Mouse (Mus musculus): ENCODE results near the gene Gm813. TPM values are rescaled to one million over a fixed set of nuclear protein-coding genes. Genes with fewer than 3 reads are reported as not detected.

Gm813 gene
- polyA plus RNA-seq, 1 experiment from 2014 or later, result not detected

DNA sequence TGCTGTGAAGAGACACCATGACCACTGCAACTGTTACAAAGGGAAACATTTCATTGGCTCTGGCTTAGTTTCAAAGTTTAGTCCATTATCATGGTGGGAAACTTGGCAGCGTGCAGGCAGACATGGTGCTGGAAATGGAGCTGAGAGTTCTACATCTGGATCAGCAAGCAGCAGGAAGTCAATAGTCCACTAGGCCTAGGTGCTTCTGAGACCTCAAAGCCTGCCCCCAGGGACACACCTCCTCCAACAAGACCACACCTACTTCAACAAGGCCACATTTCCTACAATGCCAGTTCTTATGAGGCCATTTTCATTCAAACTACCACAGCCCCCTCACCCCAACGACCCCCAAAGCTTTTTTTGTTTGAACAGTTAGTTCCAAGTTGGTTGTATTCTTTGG lies 13.0 kb upstream of the Gm813 start:
- no peak overlapping the region for H3K27ac ChIP-seq (ENCODE audit: low read length)
- DNase-seq (ENCODE audit: low spot score), result no peak
- H3K27me3 ChIP-seq (replicated peaks; ENCODE audit: insufficient read depth, low read length), result no peaks in the 10 kb centered on the region
- no peak overlapping the region for H3K9ac ChIP-seq (replicated peaks; ENCODE audit: low read depth)
- no peak for TF ChIP-seq CTCF (IDR thresholded peaks at IDR 0.05)
- TF ChIP-seq EP300 (IDR thresholded peaks at IDR 0.05), result no peak
- H3K4me3 ChIP-seq (ENCODE audit: low read depth, low read length), result no peak overlapping the region
- no peaks in the 10 kb centered on the region for H3K36me3 ChIP-seq (ENCODE audit: insufficient read depth, low read length)
- ATAC-seq, result no peak
- no peak overlapping the region for H3K4me2 ChIP-seq (replicated peaks; ENCODE audit: low read depth, low read length)
- no peaks in the 10 kb centered on the region for H3K9me3 ChIP-seq (ENCODE audit: low read length)
- no peaks in the 10 kb centered on the region for H3K4me1 ChIP-seq (ENCODE audit: insufficient read depth, low read depth, low read length)
- WGBS, result 51% methylated on average over 2 of the region's 2 CpGs

DNA sequence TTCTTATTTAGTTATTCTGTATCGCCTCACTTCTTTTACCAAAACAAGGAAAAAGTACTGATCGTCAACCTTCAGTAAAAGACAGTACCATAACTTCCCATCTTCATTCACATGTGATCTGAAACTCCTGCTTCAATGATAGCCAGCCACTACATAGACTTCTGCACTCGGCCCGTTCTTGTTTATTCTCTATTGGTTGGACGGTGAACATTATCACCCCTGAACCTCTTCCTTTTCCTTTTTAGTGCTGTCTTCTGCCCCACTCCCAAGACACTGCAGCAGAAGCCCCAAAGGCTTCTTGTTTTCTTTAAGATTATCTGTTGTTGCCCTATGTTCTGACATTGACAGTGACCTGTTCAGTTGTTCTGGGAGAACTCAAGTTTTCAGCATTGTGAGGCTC lies 12.2 kb upstream of the Gm813 start:
- WGBS, result 86% methylated on average over 5 of the region's 5 CpGs
- H3K4me1 ChIP-seq (ENCODE audit: insufficient read depth, low read depth, low read length), result no peaks in the 10 kb centered on the region
- H3K4me2 ChIP-seq (replicated peaks; ENCODE audit: low read depth, low read length), result no peak overlapping the region
- H3K9ac ChIP-seq (replicated peaks; ENCODE audit: low read depth), result no peak overlapping the region
- no peak for ATAC-seq
- no peak overlapping the region for H3K27ac ChIP-seq (ENCODE audit: low read length)
- H3K4me3 ChIP-seq (ENCODE audit: low read depth, low read length), result no peak overlapping the region
- H3K9me3 ChIP-seq (ENCODE audit: low read length), result no peaks in the 10 kb centered on the region
- no peak for DNase-seq (ENCODE audit: low spot score)
- H3K36me3 ChIP-seq (ENCODE audit: insufficient read depth, low read length), result no peaks in the 10 kb centered on the region
- no peaks in the 10 kb centered on the region for H3K27me3 ChIP-seq (replicated peaks; ENCODE audit: insufficient read depth, low read length)
- no peak for TF ChIP-seq CTCF (IDR thresholded peaks at IDR 0.05)
- TF ChIP-seq EP300 (IDR thresholded peaks at IDR 0.05), result no peak

DNA sequence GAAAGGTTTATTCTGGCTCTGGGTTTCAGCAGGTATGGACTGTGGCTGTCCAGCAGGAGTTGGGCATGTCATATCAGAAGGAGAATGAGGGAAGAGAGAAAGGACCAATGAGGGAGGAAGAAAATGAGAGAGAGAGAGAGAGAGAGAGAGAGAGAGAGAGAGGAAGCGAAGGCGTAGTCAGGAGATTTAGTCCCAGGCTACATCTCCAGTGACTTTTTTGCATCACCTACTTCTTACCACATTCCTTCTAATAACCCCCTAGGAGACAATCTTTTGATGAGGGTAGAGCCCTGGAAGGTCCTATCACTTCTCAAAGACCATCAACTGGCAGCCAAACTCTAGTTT lies 11.5 kb upstream of the Gm813 start:
- Histone ChIP-seq H3K27me3 (replicated peaks; ENCODE audit: insufficient read depth, low read length) (no peaks in the 10 kb centered on the region), H3K4me3 (ENCODE audit: low read depth, low read length) (no peak overlapping the region), H3K4me1 (ENCODE audit: insufficient read depth, low read depth, low read length) (no peaks in the 10 kb centered on the region), H3K9me3 (ENCODE audit: low read length) (no peaks in the 10 kb centered on the region), H3K4me2 (replicated peaks; ENCODE audit: low read depth, low read length) (no peak overlapping the region), H3K36me3 (ENCODE audit: insufficient read depth, low read length) (no peaks in the 10 kb centered on the region), H3K9ac (replicated peaks; ENCODE audit: low read depth) (no peak overlapping the region), H3K27ac (ENCODE audit: low read length) (no peak overlapping the region)
- DNase-seq (ENCODE audit: low spot score), result no peak
- no peak for ATAC-seq
- WGBS, result 86% methylated on average over 2 of the region's 2 CpGs
- TF ChIP-seq CTCF (IDR thresholded peaks at IDR 0.05) (no peak), EP300 (IDR thresholded peaks at IDR 0.05) (no peak)

DNA sequence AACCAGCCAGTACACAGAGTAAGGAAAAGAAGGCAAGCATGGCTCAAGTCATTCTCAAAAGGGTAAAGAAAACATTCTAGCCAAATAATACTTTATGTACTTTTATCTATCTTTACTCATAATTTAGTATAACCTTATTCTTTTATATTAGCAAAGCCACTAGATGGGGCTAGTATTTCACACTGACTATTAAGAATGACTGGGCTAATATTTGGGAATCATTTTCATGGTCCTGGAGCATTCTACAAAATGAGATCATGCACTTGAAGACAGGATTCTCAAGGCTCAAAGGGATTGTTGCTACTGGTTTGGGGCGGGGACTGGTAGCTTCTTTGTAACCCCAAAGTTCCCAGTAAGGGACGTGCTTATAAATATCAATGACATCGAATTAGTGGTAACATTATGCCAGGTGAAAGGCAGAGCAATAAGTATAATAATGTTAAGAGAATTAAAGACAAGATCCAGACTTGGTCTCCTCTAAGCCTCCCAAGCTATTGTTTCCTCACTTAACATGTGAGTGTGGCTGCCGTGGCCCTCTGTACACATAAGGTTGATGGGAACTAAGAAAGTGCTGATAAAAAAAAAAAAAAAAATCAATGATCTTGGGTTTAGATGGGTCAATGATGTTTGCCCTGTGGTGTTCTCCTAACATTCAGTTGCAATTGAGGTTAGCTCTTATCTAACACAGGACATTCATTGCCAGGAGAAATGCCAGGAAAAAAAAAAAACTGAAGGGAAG lies 11.0 kb upstream of the Gm813 start:
- no peak for ATAC-seq
- Histone ChIP-seq H3K9me3 (ENCODE audit: low read length) (no peaks in the 10 kb centered on the region), H3K4me3 (ENCODE audit: low read depth, low read length) (no peak overlapping the region), H3K9ac (replicated peaks; ENCODE audit: low read depth) (no peak overlapping the region), H3K4me1 (ENCODE audit: insufficient read depth, low read depth, low read length) (no peaks in the 10 kb centered on the region), H3K27ac (ENCODE audit: low read length) (no peak overlapping the region), H3K27me3 (replicated peaks; ENCODE audit: insufficient read depth, low read length) (no peaks in the 10 kb centered on the region), H3K4me2 (replicated peaks; ENCODE audit: low read depth, low read length) (no peak overlapping the region), H3K36me3 (ENCODE audit: insufficient read depth, low read length) (no peaks in the 10 kb centered on the region)
- TF ChIP-seq EP300 (IDR thresholded peaks at IDR 0.05) (no peak), CTCF (IDR thresholded peaks at IDR 0.05) (peak; percentile 39; the same call in 1 of the 2 replicates)
- 78% methylated on average over 4 of the region's 4 CpGs for WGBS
- DNase-seq (ENCODE audit: low spot score), result no peak

DNA sequence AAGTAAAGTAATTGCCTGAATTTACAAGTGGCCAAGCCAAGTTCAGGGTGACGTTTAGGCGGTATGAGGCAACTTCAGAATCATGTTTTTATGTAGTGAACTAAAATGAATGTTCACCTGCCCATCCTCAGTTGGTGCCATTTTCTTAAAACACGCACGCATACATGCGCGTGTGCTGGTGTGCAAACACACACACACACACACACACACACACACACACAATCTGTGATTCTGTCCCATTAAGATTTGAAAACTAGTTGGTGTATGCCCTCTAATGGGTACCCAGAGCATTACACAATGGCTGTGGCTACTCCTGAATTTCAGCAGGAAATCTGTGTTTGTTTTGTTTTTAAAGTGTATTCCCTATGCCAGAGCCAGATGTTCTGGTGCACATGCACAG lies 7.2 kb upstream of the Gm813 start:
- ATAC-seq (no peak), DNase-seq (ENCODE audit: low spot score) (peak; percentile 54)
- no peaks in the 10 kb centered on the region for H3K36me3 ChIP-seq (ENCODE audit: insufficient read depth, low read length)
- H3K27me3 ChIP-seq (replicated peaks; ENCODE audit: insufficient read depth, low read length), result no peaks in the 10 kb centered on the region
- H3K9me3 ChIP-seq (ENCODE audit: low read length), result no peaks in the 10 kb centered on the region
- no peak overlapping the region for H3K4me2 ChIP-seq (replicated peaks; ENCODE audit: low read depth, low read length)
- TF ChIP-seq CTCF (IDR thresholded peaks at IDR 0.05) (peak; percentile 85), EP300 (IDR thresholded peaks at IDR 0.05) (no peak)
- no peak overlapping the region for H3K27ac ChIP-seq (ENCODE audit: low read length)
- no peak overlapping the region for H3K4me3 ChIP-seq (ENCODE audit: low read depth, low read length)
- H3K4me1 ChIP-seq (ENCODE audit: insufficient read depth, low read depth, low read length), result no peaks in the 10 kb centered on the region
- H3K9ac ChIP-seq (replicated peaks; ENCODE audit: low read depth), result no peak overlapping the region
- WGBS, result 71% methylated on average over 6 of the region's 6 CpGs

DNA sequence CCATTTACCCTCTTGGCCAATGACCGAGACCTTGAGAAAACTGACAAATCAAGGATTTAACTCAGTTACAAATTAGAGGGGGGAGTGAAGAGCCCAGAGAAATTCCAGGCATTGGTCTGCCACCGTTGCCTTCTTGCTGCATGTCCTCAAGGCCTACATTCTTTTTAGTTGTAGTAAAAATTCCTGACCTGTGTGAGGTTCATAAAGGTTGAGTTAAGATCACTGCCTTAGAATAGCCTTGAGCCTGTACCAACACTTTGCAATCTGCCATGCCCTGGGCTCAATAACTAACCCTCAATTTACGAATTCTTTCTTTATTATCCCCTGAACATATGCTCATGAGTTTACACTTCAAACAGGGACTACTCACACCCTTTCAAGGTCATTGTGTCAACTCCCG lies 6.3 kb upstream of the Gm813 start:
- H3K9me3 ChIP-seq (ENCODE audit: low read length), result no peaks in the 10 kb centered on the region
- no peak overlapping the region for H3K4me3 ChIP-seq (ENCODE audit: low read depth, low read length)
- H3K9ac ChIP-seq (replicated peaks; ENCODE audit: low read depth), result no peak overlapping the region
- no peak for TF ChIP-seq CTCF (IDR thresholded peaks at IDR 0.05)
- no peak for TF ChIP-seq EP300 (IDR thresholded peaks at IDR 0.05)
- H3K27me3 ChIP-seq (replicated peaks; ENCODE audit: insufficient read depth, low read length), result no peaks in the 10 kb centered on the region
- 57% methylated on average over 4 of the region's 4 CpGs for WGBS
- H3K27ac ChIP-seq (ENCODE audit: low read length), result no peak overlapping the region
- ATAC-seq, result no peak
- H3K4me1 ChIP-seq (ENCODE audit: insufficient read depth, low read depth, low read length), result no peaks in the 10 kb centered on the region
- H3K4me2 ChIP-seq (replicated peaks; ENCODE audit: low read depth, low read length), result no peak overlapping the region
- no peaks in the 10 kb centered on the region for H3K36me3 ChIP-seq (ENCODE audit: insufficient read depth, low read length)
- no peak for DNase-seq (ENCODE audit: low spot score)

DNA sequence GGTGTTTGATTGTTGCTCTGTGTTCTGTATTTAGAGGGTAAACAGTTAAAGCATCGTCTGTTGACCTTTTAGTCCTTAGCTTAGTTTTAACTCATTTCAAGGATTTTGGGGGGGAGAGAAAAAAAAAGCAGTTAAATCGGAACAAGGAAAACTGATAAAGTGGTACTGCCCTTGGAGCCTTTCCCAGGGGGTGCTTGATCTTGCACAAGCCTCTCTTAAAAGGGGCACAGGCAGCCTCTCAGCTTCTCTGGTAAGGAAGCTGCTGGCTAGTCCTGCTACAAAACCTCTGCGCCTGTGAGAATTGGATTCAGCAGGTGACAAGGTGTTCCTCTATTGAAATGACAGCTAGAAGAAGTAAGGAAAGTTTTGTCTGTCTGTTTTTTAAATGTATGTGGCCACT lies 5.6 kb upstream of the Gm813 start:
- Histone ChIP-seq H3K4me1 (ENCODE audit: insufficient read depth, low read depth, low read length) (no peaks in the 10 kb centered on the region), H3K4me2 (replicated peaks; ENCODE audit: low read depth, low read length) (no peak overlapping the region), H3K36me3 (ENCODE audit: insufficient read depth, low read length) (no peaks in the 10 kb centered on the region), H3K4me3 (ENCODE audit: low read depth, low read length) (no peak overlapping the region), H3K9me3 (ENCODE audit: low read length) (no peaks in the 10 kb centered on the region), H3K27me3 (replicated peaks; ENCODE audit: insufficient read depth, low read length) (no peaks in the 10 kb centered on the region), H3K27ac (ENCODE audit: low read length) (no peak overlapping the region), H3K9ac (replicated peaks; ENCODE audit: low read depth) (no peak overlapping the region)
- ATAC-seq (peak; percentile 76), DNase-seq (ENCODE audit: low spot score) (peak; percentile 57)
- no peak for TF ChIP-seq EP300 (IDR thresholded peaks at IDR 0.05)
- TF ChIP-seq CTCF (IDR thresholded peaks at IDR 0.05), result no peak
- 65% methylated on average over 3 of the region's 3 CpGs for WGBS
